Mouse (Mus musculus) thymus, adult 2 months (tissue): ENCODE results near the gene Fam193b.
"Not testable (repeated sequence)": the region's sequence is repeated elsewhere in the genome, so short reads cannot be mapped to it uniquely, and the experiment has no call there.

Experiments
- CTCF ChIP-seq: fragments of 200-500 bp; IDR thresholded peaks from 2 replicates; pipeline ENCODE4 v1.5.1; 2012; ENCODE audit warnings: mild to moderate bottlenecking, control low read depth, low read length, moderate library complexity, borderline replicate concordance; ENCODE audit not compliant: control insufficient read depth, poor library complexity, insufficient read depth; ENCODE audit errors: extremely low read depth
- POLR2A ChIP-seq: fragments of 200-500 bp; IDR thresholded peaks from 2 replicates; pipeline ENCODE4 v1.6.1; 2012; ENCODE audit warnings: mild to moderate bottlenecking, low read length, control low read depth, moderate library complexity; ENCODE audit not compliant: control insufficient read depth, poor library complexity, insufficient read depth; ENCODE audit errors: extremely low read depth

- not testable (repeated sequence) for TF ChIP-seq CTCF, POLR2A
Observed at GRCm38 (mm10) chr13:55576872-55577271, 6.0 kb upstream of the Fam193b start.
